Mouse (Mus musculus): ENCODE data around the gene Arhgef28.

DNA sequence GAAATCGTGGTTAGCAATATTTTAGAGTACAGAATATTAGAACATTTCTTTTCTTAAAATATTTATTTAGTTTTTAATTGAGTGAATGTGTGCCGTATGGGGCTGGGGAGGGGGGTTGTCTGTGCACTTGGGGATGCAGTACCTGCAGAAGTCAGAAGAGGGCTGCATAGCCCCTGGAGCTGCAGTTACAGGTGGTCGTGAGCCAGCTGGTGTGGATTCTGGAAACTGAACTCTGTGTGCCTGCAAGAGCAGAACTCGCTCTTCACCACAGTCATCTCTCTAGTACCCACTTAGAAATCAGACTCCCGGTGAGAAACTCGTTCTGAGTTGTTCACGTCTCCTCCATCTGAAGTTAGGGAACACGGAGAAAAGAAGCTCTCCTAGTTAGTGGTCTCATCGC is 2.6 kb upstream of the Arhgef28 start:
- no peak for TF ChIP-seq CTCF (IDR thresholded peaks at IDR 0.05; ENCODE audit: insufficient read depth, low read depth, low read length)
- no peak for TF ChIP-seq POLR2A (IDR thresholded peaks at IDR 0.05; ENCODE audit: insufficient read depth, low read depth, low read length)
